Mouse (Mus musculus) G1E-ER4 (cell line): ENCODE measurements around the gene Gsto1. TPM values are rescaled to one million over a fixed set of nuclear protein-coding genes. Genes with fewer than 3 reads are reported as not detected.

Experiments used
- GATA1 ChIP-seq: IDR thresholded peaks from one replicate; pipeline ENCODE4 v1.8.0; 2012; ENCODE audit warnings: low read length, inconsistent platforms
- polyA plus RNA-seq: library from polyadenylated mRNA; stranded (reverse); fragments of >175 nt; gene quantifications from 2 replicates; pipeline ENCODE4 v1.2.3, GENCODE M21; 2012

Gsto1 gene
- polyA plus RNA-seq, 1 experiment: 135 TPM

DNA sequence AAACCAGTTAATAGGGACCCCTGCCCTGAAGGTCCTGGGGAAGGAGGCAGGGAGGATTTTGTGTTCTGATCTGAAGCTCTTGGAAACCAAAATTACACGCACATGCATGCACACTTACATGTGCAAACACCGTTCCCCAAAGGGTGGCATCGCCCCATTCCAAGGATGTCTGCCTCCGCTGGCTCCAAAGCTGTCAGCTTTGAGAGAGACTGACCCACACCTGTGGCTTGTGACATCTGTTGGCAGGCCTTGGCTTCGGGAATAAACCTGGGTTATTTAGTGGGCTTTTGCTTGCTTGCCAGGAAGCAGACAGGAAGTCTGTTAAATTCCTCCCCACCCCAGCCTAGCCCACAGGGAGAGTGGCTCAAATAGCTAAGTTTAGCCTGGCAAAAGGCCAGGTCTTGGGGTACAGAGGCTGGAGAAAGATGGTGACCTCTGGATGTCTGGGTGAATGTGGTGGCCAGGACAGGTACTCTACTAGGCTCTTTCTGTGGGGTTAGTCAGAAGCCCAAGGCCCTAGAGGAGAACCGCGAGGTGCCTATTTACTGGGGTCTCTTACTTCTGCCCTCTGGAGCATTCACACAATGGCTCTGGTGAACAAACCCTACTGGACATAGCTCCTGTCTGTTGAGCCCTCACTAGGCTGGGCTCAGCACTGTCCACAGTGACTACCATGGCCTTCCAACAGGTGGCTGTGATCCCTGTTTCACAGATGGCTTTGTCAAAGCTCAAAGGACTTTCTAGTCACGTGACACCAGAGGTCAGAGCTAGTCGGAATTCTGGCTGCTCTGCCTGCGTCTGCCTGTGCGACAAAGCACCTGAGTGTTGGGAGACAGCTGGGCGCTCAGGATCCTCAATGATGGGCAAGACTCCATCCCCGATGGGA lies 47.8 kb downstream of the Gsto1 start:
- TF ChIP-seq GATA1: no peak

DNA sequence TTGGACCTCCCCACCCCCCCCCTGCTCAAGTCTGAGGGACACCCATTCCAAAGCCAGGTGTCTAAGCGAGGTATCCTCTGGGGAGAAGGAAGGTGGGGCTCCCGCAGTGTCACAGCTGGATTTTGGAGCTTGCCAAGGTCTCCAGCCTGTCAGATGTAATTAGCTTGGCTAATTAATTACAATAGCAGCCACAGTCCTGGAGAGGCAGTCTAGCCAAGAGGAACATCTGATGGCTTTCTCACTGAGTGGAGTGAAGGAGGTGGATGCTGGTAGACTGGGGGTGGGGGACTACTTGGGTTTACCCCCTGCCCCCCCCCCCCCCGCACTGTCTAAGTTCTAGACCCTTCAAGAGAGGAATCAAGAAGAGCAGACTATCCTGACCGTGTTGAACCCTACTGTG lies 48.9 kb downstream of the Gsto1 start:
- TF ChIP-seq GATA1: no peak

DNA sequence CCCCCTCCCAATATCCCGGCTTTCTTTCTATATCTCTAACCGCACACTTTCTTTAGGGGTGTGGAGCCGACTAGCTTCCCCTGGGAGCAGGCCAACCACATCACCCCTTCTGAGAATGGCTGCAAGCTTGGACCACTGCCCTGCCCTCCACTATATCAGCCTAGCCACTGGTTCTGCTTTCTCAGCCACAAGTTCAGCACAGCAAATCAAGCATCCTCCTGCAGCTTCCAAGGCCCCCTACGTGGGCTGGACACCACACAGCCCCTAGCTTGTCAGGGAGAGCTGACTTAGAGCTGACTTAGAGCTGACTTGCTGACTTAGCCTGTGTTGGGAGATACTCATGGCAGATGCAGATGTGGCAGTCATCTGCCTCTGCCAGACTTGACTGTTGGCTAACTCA lies 50.3 kb downstream of the Gsto1 start:
- TF ChIP-seq GATA1: no peak

DNA sequence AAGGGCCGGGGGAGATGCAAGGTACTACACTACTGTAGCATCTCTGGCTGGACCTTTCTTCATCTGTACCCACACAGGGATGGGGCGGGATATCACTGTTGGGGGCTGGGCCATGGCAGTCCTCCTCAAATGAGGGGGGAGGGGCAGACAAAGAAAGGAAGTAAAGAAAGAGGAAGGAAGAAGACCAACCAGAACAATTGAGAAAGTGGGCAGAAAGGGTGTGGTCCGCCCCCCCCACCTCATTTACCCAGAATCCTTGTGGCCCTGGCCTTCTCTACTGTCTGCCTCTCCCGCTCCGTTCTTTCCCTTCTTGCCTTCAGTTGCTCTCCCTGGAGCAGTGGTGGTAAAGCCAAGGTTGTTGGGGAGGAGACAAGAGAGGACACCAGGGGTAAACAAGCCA lies 50.8 kb downstream of the Gsto1 start:
- no peak for TF ChIP-seq GATA1

DNA sequence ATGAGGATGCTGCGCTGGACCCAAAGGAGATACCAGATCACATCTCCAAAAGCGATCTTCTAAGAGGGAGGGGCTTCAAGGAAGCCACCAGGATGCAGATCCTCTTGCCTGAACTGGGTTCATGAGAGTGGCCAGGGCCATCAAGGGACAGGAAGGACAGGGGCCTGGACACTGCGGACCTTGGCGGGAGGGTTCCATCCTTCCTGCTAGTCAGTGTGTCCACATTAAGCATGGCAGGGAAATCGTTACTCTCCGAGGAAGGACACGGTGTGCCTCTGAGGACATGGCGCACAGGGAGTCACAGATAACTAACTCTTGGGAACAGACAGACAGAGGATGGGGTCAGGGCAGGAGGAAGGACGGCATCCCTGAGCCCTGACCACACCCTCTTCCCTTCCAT lies 52.8 kb downstream of the Gsto1 start:
- TF ChIP-seq GATA1: no peak

DNA sequence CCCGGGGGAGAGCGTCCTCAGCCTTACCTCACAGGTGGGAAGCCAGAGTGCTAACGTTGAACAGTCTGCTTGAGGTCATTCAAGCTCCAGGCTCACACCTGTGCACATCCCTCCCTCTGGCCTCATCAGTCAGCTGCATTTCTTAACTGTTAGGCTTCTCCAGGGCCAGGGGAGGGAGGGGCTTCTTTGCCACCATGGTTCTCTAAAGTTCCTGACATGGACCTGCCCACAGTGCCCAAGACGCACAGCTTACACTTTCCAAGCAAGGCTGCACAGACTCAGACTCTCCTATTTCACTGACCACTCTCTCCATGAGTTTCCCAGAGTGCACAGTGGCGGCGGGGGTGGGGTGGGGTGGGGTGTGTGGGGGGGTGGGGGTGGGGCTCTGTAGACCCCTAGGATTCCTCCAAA lies 54.2 kb downstream of the Gsto1 start:
- no peak for TF ChIP-seq GATA1

DNA sequence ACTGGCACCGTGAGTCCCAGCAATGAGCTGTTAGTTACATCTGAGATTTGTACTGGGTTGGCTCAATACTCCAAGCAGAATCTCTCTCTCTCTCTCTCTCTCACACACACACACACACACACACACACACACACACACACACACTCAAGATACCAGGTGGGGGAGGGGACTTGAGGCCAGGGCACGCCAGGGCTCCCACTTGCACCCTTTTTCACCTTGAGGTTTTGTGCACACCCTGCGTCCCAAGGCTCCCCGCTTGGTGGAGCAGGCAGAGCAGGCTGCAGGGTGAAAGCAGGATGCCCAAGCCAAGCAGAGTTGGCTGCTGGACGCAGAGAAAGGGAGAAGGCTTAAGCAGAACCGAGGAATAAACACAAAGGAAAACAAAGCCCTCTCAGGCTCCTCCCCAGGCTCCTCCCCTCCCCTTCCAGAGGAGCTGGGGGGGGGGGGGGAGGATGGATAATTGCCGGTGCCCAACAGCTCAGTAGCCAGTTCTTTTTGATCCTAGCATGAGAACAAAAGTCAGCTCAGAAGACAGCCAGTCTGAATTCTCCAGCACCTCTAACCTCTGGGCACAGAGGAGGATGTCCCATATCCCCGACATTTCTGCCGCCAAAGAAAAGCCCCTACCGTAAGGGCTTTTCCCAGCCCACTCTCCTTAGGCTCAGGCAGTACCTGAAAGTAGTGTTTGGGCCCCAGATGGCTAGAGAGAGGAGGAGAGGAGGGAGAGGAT lies 54.8 kb downstream of the Gsto1 start:
- no peak for TF ChIP-seq GATA1

DNA sequence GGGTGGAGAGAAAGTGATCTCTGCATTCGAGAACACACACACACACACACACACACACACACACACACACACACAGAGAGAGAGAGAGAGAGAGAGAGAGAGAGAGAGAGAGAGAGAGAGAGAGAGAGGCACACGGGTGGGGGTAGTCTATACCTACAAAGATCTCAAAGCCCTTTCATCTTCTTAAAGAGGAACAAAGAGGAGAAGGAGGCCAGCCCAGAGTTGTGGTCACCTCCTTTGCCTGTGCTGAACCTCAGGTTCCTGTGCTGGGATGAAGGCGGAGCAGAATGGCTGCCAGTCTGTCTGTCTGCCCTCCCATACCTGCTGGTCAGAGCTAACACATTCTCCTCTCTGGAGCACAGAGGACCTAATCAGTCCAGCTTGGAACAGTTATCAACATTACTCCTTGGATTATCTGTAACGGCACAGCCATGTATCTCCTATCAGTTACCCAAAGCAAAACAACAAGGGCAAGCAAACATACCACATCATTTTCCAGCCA lies 55.4 kb downstream of the Gsto1 start:
- TF ChIP-seq GATA1: no peak

DNA sequence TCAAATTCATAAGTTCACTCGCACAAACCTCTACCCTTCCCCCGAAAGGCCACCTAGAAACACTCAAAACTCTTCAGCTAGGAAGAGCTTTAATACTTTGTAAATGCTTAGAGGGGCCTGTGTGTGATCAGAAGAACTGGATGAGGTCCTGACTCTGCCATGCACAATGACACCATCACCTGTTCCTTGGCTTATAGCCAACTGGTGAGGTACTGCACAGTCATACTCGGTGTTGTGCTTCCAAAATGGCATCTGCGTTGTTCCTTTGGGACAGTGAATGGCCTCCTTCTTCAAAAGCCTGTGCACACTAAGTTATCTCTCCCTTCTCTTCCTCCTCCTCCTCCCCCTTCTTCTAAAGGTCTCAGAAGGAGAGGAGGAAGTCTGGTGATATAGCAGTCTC lies 56.0 kb downstream of the Gsto1 start:
- no peak for TF ChIP-seq GATA1

DNA sequence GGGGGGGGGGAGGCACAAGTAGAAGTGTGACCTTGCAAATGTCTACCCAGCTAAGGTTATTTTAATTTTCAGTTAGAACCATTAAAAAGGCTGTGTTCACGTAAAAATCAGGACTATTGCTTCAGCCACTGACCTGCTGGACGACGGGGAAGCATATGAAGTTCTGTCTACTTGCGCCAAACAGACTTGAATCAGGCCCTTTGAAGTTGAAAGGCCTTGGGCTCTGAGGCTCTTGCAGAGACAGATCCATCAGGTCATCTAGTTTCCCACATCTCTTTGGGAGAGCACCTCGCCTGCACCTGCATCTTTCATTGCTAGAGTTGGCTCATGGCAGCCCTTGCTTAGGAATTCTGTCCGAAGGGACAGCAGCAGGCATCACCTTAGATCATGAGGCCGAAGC lies 58.6 kb downstream of the Gsto1 start:
- no peak for TF ChIP-seq GATA1

DNA sequence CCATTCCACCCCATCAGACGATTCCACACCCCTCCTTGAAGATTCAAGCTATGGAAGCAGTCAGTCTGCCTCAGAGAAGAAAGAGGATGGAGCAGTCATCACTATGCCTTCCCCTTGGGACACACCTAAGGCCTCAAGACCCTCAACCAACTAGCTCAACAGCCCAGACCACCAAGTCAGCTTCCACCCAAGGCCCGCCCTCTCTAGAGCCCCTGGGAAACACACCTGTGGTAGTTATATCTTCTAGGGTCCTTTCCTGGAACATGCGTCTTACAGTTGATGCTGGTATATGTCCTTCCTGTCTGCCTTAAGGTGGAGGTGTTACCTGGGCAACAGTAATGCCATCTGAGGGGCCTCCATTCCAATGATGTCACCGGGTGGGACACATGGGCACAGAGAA lies 59.4 kb downstream of the Gsto1 start:
- no peak for TF ChIP-seq GATA1

Other genes with a start within 250 kb of the Gsto1 start
- not detected in 2 replicates for gene Col17a1, start 162.9 kb upstream of the Gsto1 start, polyA plus RNA-seq
- 9.2 and 19.6 TPM in 2 replicates for gene Sfr1, start 123.3 kb upstream of the Gsto1 start, polyA plus RNA-seq
- not detected in 2 replicates for gene Gsto2, start 10.6 kb downstream of the Gsto1 start, polyA plus RNA-seq
- not detected in 2 replicates for gene Cfap43, start 64.3 kb downstream of the Gsto1 start, polyA plus RNA-seq
- 1.6 and 2.1 TPM in 2 replicates for gene Itprip, start 64.3 kb downstream of the Gsto1 start, polyA plus RNA-seq
- gene Cfap58, start 82.7 kb downstream of the Gsto1 start, polyA plus RNA-seq: not detected in 2 replicates